Mouse (Mus musculus): ENCODE results near the gene Trim6.

- TF ChIP-seq CTCF (IDR thresholded peaks at IDR 0.05; ENCODE audit: extremely low read depth, insufficient read depth, insufficient read length, insufficient replicate concordance) (no peak), POLR2A (IDR thresholded peaks at IDR 0.05; ENCODE audit: low read depth, low read length) (no peak)
Observed at GRCm38 (mm10) chr7:104191275-104191674, 27.3 kb upstream of the Trim6 start.
